Mouse (Mus musculus): Measurements from ENCODE around the gene Mrpl18.

GRCm38 (mm10) chr17:12937412-12937970, 21.3 kb upstream of the Mrpl18 start:
- no peak for TF ChIP-seq POLR2A (IDR thresholded peaks at IDR 0.05; ENCODE audit: extremely low read depth, insufficient read depth, low read length)
- no peak for TF ChIP-seq CTCF (IDR thresholded peaks at IDR 0.05; ENCODE audit: extremely low read depth, insufficient read depth, low read length)
